Mouse (Mus musculus) adrenal gland, postnatal 14 days (tissue): ENCODE measurements around the gene Rfx8. TPM values are rescaled to one million over a fixed set of nuclear protein-coding genes. Genes with fewer than 3 reads are reported as not detected.

Source experiments
- DNase-seq: peaks from one replicate; pipeline ENCODE4 v3.0.0; 2021; ENCODE audit warnings: mixed read lengths
- total RNA-seq: library from RNA; stranded (reverse); gene quantifications from 2 replicates; pipeline ENCODE4 v1.2.3, GENCODE M21; 2021

Gene Rfx8
- total RNA-seq, 1 experiment from 2014 or later = 0.15 TPM

DNA sequence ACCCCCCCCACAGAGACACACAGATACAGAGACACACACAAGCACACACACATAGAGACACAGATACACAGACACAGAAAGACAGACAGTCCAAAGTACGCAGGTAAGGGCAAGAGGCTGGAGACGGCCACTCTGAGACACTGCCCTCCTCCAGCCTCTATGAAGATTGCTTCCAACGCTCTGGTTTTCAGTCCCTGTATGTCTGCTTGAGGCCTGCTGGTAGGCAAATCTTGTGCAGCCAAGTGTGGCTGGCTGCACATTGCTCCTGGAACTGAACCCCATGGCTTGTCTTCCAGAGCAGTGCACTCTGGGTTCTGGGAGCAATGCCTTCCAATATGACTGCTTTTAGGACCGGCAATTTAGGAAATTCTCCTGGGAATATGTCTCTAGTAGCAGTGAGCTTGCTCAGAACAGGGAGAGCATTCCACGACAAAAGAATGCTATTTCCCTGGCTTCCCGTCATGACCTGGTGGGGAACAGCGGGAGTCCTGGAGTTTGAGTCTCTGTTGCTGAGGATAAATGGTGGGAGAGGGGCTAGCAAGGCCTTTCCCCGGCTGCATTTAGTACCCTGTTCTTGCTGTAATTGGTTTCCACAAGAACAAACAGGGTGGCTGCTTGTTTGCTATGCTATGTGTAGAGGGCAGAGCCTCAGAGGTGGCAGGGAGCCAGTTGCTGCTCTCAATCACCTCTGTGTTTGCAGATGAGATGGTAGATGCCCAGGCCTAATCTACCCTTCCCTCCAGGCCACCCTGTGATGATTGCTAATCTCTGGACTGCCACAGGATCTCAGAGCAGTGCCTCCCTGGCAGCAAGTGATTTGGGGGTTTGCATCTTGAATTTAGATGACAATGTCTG lies 74.7 kb downstream of the Rfx8 start:
- no peak for DNase-seq

DNA sequence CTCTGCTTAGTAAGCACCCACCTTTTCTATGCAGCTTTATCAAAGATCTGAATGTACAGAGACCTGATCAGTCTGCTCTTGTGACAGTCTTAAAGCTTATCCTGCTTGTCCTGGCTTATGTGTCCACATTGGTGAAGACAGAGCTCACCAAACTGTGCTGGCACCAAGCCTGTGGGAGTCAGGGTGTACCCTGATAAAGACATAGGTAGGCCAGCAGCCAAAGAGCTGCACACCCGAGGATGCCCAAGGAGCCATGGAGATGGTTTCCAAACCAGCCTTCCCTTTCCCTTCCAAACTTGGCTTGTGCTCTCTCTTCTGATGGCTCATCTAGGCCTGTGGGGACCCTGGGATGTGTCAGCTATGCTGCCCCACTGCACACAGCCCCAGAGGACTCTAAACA lies 76.5 kb downstream of the Rfx8 start:
- no peak for DNase-seq

GRCm38 (mm10) chr1:39641667-39642066 lies 79.1 kb downstream of the Rfx8 start:
- DNase-seq = no peak

GRCm38 (mm10) chr1:39637139-39637538 lies 83.7 kb downstream of the Rfx8 start:
- DNase-seq = no peak

DNA sequence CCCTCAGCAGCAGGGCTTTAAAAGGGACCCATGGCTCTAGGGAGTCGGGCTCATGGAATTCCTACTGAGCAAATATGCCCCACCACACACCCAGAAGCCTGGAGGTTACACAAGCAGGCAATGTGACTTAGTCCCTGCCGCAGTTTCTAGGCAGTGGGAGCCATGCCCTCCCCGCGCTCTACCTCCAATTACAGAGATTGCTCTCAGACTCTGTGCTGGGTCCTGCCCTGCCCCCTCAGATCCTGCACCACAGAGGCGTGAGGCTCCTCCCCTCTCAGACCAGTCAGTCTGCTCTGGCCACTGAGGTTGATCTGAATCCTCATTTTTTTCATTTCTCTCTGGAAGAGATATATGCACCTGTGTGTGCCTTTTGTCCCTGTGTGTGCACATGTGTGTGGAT lies 84.1 kb downstream of the Rfx8 start:
- peak; percentile 18 for DNase-seq

GRCm38 (mm10) chr1:39636196-39636595 lies 84.6 kb downstream of the Rfx8 start:
- DNase-seq = no peak

GRCm38 (mm10) chr1:39628606-39629005 lies 92.2 kb downstream of the Rfx8 start:
- no peak for DNase-seq

- no peak for DNase-seq
Observed at GRCm38 (mm10) chr1:39625491-39625890, 95.3 kb downstream of the Rfx8 start.

GRCm38 (mm10) chr1:39623729-39624128 lies 97.1 kb downstream of the Rfx8 start:
- DNase-seq = no peak

GRCm38 (mm10) chr1:39623106-39623505 lies 97.7 kb downstream of the Rfx8 start:
- no peak for DNase-seq

DNA sequence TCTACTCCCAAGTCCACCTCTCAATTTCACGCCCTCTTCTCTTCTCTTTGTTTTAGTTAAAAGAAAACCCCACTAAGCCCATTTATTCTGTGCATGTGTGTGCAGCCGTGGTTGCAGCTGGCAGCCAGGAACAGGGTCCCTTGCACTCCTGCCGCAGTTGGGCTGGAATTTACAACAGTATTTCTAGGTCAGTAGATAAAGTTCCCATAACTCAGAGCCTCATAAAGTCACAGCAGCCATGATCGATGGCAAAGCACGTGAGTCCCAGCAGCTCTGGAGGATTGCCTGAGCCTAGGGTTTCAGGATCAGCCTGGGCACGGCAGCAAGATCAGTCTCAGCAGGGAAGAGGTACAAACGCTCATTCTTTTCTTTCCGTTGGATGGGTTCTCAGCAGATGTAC lies 102.3 kb downstream of the Rfx8 start:
- DNase-seq = peak; percentile 57

DNA sequence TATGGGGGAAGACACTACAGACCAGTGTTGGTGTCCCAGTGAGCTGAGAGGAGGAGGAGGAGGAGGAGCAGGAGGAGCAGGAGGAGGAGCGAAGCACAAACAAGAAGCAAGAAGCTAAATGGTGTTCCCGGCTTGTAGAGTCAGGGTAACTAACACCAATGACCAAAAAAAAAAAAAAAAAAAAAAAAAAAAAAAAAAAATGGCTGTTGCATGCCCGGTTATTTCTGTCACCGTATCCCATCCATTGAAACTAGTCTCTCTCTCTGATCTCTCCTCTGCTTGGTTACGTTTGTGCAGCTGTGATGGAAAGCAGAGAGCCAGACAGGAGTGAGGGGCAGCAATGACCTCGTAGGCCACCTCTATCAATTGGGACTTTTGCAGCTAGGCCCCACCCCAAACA lies 105.3 kb downstream of the Rfx8 start:
- no peak for DNase-seq

Other genes starting within 250 kb of the Rfx8 start
- gene Tbc1d8, start 242.2 kb downstream of the Rfx8 start, total RNA-seq = 9.3 and 10.6 TPM in 2 replicates
- 17.4 and 20.4 TPM in 2 replicates for gene Cnot11, start 186.0 kb downstream of the Rfx8 start, total RNA-seq
- 38.4 and 40.1 TPM in 2 replicates for gene Rnf149, start 143.6 kb downstream of the Rfx8 start, total RNA-seq
- gene Creg2, start 69.5 kb downstream of the Rfx8 start, total RNA-seq = 0.04 and 0.86 TPM in 2 replicates
- gene Gm3646, start 84.3 kb upstream of the Rfx8 start, total RNA-seq = not detected in 2 replicates
- gene Map4k4, start 179.9 kb upstream of the Rfx8 start, total RNA-seq = 140 and 141 TPM in 2 replicates